Mouse (Mus musculus) ES-E14 (cell line): ENCODE results near the gene Axin2.

Experiments used
- HCFC1 ChIP-seq: IDR thresholded peaks from 2 replicates; pipeline ENCODE4 v1.6.1; 2012; ENCODE audit warnings: low read length, inconsistent platforms, borderline replicate concordance; ENCODE audit not compliant: insufficient read depth
- MAFK ChIP-seq: IDR thresholded peaks from 2 replicates; pipeline ENCODE4 v1.6.1; 2014; ENCODE audit warnings: mild to moderate bottlenecking, low read depth, low read length, inconsistent platforms; ENCODE audit not compliant: insufficient read depth

GRCm38 (mm10) chr11:108877520-108877919, 42.6 kb upstream of the Axin2 start:
- TF ChIP-seq HCFC1 (no peak), MAFK (no peak)
